Mouse (Mus musculus) fibroblast of lung, adult 2 months (primary cell): ENCODE measurements around the gene Cdr2.
"Not testable (repeated sequence)": the region's sequence is repeated elsewhere in the genome, so short reads cannot be mapped to it uniquely, and the experiment has no call there.

Experiments
- DNase-seq: peaks from one replicate; pipeline ENCODE4 v3.0.0-alpha.2; 2011; ENCODE audit warnings: low read depth

Gene Cdr2

DNA sequence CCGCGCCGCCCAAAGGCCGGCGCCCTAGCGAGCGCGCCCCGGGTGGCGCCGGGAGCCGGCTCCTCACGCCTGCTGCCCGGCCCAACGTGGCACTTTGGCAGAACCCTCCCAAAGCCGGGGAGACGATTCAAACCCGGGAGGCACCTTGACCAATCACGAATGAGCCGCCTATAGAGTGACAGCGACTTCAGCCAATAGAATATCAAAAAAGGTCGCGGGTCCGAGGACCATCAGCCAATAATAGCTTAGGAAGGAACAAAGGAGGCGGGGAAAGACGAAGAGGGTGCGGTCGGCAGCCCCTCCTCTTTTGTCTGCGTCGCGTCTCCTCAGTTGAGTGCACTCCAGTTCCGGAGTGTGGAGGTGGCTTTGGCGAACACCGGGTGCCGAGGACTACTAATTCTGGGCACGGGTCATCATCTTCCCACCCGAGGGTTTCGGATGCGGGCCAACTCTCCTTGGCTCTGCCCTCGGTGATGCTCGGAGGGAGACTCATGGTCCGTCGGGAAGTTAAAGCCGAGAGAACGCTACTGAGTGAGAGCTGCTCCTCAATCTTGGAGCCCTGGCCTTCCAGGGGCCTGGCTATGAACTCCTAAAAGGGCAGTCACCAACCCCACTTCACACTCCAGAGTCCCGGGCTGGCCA is at the start of gene Cdr2, which contains the start of gene Mfsd13b:
TSS of gene Cdr2 (minus strand) at position 113 of the 642 bp plus-strand sequence.
TSS of gene Mfsd13b (plus strand) at position 310 of the 642 bp plus-strand sequence.
- peak; percentile 95 for DNase-seq

DNA sequence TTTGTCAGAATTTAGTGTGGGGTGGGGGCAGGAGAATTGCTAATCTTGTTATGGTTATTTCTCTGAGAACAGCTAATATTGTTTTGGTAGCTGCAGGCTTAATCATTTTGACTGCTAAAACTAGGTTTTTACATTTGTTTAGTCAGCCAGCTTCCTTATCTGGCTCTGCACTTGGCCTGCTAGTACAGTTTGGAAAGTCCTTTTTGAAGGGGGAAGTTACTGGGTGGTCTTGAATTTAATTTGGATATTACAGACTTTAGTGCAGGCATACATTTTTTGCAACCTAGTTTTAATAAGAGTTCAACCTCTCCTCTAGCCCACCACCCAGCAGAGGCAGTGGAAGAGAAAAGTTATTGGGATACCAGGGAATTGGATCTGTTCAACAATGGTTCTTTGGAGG is 47.8 kb upstream of the Cdr2 start:
- not testable (repeated sequence) for DNase-seq

DNA sequence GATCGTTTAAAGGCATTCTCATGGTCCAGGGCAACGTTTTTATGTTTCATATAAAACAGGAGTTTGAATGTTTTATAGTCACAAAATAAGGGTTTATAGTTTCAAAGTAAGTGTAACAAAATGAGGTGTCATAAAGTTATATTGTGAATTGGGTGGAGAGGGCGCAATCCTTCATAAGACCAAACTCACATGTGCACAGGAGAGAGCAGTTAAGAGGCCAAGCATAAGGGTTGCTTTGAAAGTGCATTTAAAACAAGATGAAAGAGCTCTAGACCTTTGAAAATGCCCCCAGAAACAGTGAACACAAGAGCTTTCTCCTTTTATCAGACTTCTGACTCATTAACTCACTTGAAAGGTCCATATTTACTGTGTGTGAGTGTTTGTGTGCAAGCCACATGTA is 44.2 kb upstream of the Cdr2 start:
- DNase-seq = no peak

DNA sequence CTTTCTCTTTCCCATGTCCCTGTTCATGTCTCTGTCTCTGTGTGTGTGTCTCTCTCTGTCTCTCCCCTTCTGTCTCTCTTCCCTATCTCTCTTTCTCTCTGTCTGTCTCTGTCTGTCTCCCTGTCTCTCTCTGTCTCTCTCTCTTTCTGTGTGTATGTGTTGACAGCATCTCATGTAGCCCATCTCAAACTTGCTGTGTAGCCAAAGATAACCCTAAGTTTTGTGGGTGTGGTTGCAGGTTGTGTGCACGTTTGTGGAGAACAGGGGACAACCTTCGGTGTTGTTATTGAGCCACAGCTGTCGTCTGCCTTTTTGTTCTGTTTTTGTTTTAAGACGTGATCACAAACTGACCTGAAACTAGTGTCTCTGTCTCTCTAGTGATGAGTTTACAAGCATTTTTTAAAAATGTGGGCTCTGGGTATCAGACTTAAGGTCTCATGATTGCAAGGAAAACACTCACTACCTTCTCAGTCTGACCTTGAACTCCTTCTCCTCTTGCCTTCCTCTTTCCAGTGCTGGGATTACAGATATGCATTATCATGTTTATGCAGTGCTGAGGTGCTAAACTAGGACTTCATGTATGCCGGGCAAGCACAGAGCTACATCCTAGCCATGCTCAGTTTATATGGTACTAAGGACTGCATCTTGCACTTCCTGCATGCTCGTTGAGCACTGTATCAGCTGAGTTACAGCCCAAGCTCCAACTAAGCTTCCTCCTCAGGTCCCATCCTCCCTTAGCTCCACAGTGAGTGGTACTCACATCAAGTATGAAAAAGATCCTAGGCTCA is 43.3 kb upstream of the Cdr2 start:
- no peak for DNase-seq

GRCm38 (mm10) chr7:121020277-121020676 is 38.2 kb upstream of the Cdr2 start:
- no peak for DNase-seq

- DNase-seq = no peak
Observed at GRCm38 (mm10) chr7:121018778-121019177, 36.7 kb upstream of the Cdr2 start.

GRCm38 (mm10) chr7:121014486-121014885 is 32.4 kb upstream of the Cdr2 start:
- DNase-seq = no peak

DNA sequence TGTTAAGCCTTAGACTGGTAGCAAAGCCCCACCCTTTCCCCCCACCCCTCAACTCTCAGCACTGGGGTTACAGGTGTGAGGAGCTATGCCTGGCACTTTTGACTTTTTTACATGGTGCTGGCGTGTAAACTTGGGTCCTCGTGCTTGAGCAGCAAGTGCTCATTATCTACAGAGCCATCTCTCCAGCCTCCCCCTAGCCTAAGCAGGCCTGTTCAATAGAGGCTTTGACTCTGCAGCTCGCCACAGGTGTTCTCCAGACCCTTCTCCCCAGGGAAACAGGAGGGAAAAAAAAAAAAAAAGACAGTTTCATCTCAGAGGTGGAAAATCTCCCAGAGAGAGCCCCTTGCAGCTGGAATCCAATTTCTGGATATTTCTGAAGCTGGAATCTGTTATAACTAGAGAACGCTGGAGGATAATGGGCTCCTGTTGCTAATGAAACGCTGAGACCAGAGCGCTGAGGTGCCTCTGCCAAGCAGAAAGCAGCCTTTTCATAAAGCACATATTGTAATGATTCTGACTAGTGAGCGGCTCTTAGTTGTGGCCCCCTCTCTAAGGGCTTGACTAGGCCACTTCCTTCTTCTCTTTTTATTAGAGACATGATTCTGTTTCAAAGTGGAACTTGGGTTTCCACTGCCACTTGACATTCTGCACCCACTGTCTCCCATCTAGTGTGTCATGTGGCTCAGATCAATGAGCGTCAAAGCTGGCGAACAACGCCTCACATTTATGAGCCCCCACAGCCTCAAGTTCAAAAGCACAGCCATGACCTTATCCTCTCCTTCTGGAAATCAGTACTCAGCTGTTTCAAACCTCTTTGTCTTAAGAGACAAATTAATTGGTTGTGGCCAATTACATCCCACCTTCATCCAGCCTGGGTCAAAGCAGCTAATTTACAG is 29.9 kb upstream of the Cdr2 start:
- DNase-seq = no peak

DNA sequence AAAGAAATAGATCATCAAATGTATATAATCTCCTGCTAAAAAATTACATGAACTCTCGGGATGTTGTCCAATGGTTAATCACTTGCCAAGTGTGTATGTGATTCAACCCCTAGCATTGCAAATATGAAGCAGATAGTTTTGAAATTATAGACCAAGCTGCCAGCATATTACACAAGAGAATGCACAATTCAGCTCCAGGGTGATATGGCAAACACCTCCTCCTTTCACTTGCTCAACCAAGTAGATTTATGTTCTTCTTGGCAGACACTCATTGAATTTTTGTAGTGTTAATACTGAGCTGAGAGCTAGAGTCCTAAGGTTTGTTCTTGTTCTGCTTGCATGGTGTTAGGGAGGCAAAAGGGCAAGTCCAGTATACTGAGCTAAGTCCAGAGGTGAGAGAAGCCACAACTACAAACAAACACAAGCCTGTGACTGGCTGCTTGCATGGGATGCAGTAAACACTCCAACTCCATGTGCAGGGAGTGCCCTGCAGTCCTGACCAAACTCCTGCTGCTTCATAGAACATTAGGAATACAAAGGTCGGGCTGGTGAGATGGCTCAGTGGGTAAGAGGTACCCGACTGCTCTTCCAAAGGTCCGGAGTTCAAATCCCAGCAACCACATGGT is 21.8 kb upstream of the Cdr2 start:
- peak; percentile 44 for DNase-seq

GRCm38 (mm10) chr7:121002407-121002928 is 20.4 kb upstream of the Cdr2 start:
- no peak for DNase-seq

DNA sequence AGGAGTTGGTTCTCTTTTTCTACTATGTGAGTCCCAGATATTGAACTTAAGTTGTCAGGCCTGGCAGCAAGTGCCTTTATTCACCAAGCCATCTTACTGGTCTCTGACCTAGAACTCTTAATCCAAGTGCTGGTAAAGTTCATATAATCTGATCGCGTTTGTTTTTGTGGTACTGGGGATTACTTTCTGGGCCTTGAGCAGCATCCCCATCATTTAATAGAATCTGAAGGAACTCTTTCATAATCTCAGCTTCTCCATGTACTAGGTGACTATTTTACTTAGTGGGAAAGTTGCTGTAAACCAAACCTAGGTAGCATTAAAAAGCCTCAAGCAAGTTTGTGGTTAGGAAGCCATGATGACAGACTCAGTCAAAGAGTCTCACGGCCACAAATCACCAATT is 19.8 kb upstream of the Cdr2 start:
- no peak for DNase-seq

DNA sequence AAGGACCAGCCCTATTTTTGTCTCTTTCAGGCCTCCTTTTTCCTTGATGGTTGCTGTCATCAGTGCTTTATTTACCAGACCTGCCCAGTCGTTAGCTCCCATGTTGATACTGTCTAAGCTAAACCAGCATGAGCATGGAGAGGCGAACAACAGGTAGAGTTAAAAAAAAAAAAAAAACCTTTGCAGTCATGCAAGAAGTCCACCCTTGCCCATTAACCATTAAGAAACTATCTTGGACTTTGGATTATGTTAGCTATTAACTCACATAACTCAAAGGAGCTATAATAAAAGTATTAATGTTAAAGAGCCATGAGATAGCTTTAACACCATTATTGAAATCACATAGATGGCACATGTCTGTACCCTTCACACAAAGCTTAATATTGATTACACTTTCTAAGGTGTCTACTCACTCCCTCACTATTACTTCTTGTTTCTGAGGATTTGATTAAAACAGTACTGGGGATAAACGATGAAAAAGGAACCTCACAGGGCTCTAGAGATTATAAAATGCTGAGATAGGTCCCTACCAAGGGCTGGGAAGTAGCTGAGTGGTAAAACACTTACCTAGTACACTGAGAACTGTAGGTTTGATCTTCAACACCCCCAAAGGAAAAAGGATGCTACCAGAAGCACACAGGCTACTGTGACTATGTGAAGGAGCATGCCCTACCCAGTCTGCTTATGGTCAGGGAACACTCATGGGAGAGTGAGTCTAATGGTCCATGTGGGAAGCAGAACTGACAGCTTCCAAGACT is 18.1 kb upstream of the Cdr2 start:
- DNase-seq = no peak

GRCm38 (mm10) chr7:120999021-120999530 is 17.0 kb upstream of the Cdr2 start:
- DNase-seq = peak; percentile 65

- DNase-seq = no peak
Observed at GRCm38 (mm10) chr7:120991191-120991590, 9.1 kb upstream of the Cdr2 start.

GRCm38 (mm10) chr7:120982968-120983367 is 856 bp upstream of the Cdr2 start:
- DNase-seq = no peak

DNA sequence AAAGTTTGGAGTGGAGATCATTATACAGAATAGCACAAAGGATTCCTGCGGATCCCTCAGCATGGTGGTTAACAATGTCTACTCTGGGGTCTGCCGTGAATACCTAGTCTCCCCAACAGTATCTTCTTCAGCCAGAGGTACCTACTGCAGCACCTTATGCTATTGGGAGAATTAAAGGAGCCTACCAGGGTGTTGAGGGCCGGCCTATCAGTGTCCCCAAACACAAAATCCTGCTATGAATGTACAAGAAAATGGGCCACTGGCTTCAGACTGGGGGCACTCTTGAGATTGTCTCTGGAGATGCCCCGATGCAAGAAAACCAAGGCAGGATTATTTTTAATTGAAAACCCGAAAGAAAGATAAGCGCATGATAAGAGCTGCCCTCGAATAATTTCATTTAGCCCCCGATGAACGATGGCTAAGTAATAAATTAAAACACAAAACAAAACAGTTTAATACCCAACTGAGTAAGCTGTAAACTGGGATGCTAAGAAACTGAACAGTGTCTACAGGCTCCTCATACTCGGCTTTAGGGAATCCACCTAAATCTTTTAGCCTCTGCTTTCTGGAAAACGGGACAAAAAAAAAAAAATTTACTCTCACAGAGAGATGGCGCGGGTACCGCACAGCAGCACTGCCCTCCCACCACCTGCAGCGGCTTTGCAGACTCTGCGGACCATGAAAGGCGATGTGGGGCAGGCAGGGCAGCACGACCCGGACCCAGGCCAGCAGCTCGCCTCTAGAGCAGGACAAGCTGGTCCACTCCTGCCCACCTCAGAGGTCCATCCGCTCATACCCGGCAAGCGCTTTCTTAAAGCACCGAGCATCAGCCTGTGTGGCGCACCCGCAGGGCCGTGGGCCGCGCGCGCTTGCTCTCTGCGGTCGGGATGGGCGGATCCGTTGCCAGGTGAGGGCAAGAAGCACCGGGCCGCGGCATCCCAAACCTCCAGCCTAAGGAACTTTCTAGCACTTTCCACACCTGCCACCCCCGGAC is 884 bp downstream of the Cdr2 start:
- no peak for DNase-seq

DNA sequence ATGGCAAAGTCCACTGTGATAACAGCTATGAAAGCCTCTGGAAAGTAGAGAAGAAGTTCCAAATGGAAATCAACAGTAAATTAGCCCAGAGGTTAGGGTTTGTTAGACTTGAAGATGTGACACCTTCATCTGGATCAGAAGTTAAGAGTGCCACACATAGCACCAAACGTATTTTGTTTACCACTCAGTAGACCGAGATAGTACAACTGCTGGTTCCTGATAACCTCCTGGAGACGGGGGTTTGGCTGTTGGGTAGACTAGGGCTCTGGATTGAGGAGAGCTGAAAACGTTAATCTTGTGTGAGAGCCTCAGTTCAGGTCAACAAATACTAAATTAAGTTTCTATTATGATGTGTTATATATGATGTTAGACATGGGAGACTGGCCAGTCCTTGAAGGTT is 2.1 kb downstream of the Cdr2 start:
- no peak for DNase-seq

DNA sequence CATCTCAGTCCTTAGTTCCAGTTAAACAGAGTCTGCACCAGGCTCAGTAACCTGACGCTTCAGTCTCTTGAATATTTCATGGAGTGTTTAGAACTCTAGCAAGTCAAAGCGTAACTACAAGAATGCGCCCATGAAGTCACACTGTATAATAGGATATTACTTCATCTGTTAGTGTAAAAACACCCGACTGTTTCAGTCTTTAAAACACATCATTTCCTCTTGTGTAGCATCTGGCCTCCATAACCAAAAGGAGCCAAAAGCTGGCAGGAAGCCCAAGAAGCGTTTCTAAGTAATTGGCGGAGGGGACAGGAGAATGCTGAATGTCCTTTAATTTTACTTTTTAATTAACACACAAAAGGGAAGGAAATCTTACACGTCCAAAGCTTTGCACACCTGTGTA is 5.0 kb downstream of the Cdr2 start:
- DNase-seq = no peak

DNA sequence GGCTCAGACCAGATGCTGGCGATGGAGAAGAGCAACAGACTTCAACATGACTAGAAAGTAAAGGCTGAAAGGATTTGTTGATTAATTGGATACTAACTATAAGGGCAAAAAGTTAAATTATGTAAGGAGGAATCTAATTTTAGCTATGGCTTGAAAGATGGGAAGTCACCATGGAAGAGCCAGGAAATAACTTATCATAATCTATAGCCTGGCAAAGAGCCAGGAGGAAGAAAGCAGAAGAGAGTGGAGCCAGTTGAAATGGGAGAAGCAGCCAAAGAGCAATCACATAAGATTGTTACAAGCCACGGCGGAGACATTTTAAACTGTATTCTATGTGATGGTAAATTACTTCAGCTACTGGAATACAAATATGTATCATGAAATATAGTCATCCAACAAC is 8.1 kb downstream of the Cdr2 start:
- DNase-seq = no peak

GRCm38 (mm10) chr7:120972471-120972870 is 9.6 kb downstream of the Cdr2 start:
- not testable (repeated sequence) for DNase-seq
